Mouse (Mus musculus) lung, postnatal 0 days (tissue): ENCODE results near the gene Slc2a1.

Source experiments
- CTCF ChIP-seq: IDR thresholded peaks from 2 replicates; pipeline ENCODE4 v1.5.1; 2016; ENCODE audit warnings: antibody characterized with exemption, mild to moderate bottlenecking
- EP300 ChIP-seq: IDR thresholded peaks from 2 replicates; pipeline ENCODE4 v1.6.1; 2016; ENCODE audit warnings: antibody characterized with exemption, mild to moderate bottlenecking, control low read depth

DNA sequence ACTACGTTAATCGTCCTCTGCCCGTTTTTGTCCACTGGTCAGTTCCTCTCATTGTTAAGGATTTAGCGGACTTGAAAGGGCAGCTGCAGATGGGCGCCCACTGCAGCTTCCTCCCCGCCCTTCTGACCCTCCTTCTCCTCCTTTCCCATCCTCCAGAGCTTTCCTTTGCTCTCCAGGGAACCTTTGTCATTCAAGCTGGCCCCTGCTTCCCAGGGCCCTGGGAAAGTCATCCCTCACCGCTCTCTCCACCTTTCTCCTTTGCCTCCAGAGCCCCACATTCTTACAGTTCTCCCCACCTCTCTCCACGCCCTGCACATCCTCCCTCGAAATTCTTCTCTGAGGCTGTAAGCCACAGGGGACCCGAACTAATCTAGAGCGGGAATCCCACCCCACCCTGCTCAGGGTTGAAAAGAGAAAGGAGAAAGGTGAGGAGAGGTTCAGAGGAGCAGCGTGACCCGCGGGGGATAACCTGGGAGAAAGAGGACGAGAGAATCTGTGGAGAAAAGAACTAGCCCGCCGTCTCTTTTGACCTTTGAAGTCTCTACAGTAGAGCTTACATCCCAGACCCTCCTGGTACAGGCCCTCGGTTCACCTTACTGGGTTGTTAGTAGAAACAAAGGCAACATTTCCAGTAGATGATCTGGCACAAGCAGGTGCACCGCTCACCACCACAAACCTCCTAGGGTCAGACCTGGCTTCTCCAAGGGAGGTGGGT is 36.7 kb upstream of the Slc2a1 start:
- TF ChIP-seq CTCF (no peak), EP300 (no peak)
